5 mouse cellular contexts compared by ENCODE assay signal in genomic region chr10:30498223-30498622, GRCm38 (mm10).
DNase-seq lines count a peak whose midpoint lies in the region; ATAC-seq and TF ChIP-seq lines count a peak whose summit lies in the region.
"Not testable (repeated sequence)": the region's sequence is repeated elsewhere in the genome, so short reads cannot be mapped to it uniquely, and the experiment has no call there.

No protein-coding gene starts in this region.

- 48% methylated on average over 19 of the region's 19 CpGs for WGBS in lung, embryonic 14.5 days
- WGBS in lung, embryonic 16.5 days = 51% methylated on average over 19 of the region's 19 CpGs

- not testable (repeated sequence) for H3K4me3 ChIP-seq in lung, embryonic 14.5 days (ENCODE audit: low read depth, low read length); lung, embryonic 16.5 days (ENCODE audit: low read length)

- not testable (repeated sequence) for H3K4me2 ChIP-seq in lung, embryonic 14.5 days; lung, embryonic 16.5 days (ENCODE audit: low read depth, low read length)

- not testable (repeated sequence) for H3K27me3 ChIP-seq in lung, embryonic 14.5 days (ENCODE audit: insufficient read depth, low read length); lung, embryonic 16.5 days (ENCODE audit: control insufficient read depth, insufficient read depth, low read depth, low read length)

- TF ChIP-seq CTCF in lung, embryonic 14.5 days (IDR thresholded peaks at IDR 0.05; ENCODE audit: low read depth) = not testable (repeated sequence)

- H3K27ac ChIP-seq in lung, embryonic 14.5 days (ENCODE audit: low read depth); lung, embryonic 16.5 days (ENCODE audit: low read length): not testable (repeated sequence)

- H3K9me3 ChIP-seq in lung, embryonic 14.5 days (ENCODE audit: low read depth, low read length); lung, embryonic 16.5 days (ENCODE audit: control insufficient read depth, low read length): not testable (repeated sequence)

- H3K36me3 ChIP-seq in lung, embryonic 14.5 days (ENCODE audit: insufficient read depth); lung, embryonic 16.5 days (ENCODE audit: control insufficient read depth, insufficient read depth, low read length): not testable (repeated sequence)

- DNase-seq in heart, adult 11 months = peak; percentile 64
- peak; percentile 58 for DNase-seq in lung, embryonic 14.5 days
- peak; percentile 8 for DNase-seq in lung, postnatal 14 days
- peak; percentile 25 for DNase-seq in lung, postnatal 36 days

- peak; percentile 56; the same call in 1 of the 2 replicates for ATAC-seq in lung, embryonic 14.5 days (ENCODE audit: insufficient read depth)
- peak; percentile 74 for ATAC-seq in lung, embryonic 16.5 days (ENCODE audit: low read depth)

- not testable (repeated sequence) for H3K4me1 ChIP-seq in lung, embryonic 14.5 days (ENCODE audit: insufficient read depth); lung, embryonic 16.5 days (replicated peaks; ENCODE audit: control insufficient read depth, insufficient read depth, low read length)

- not testable (repeated sequence) for H3K9ac ChIP-seq in lung, embryonic 14.5 days; lung, embryonic 16.5 days (ENCODE audit: low read length)

Comparison
In these comparisons a context has a peak if more than half of its experiments do, and no peak if none do; other contexts are left out.
1. DNase-seq: peak in every context shown above with its lines; median percentile 64 in heart, adult 11 months; 58 in lung, embryonic 14.5 days; 25 in lung, postnatal 36 days; 8 in lung, postnatal 14 days.